Mouse (Mus musculus): ENCODE results near the gene Ucma. TPM values are rescaled to one million over a fixed set of nuclear protein-coding genes. Genes with fewer than 3 reads are reported as not detected.
"Not testable (repeated sequence)": the region's sequence is repeated elsewhere in the genome, so short reads cannot be mapped to it uniquely, and the experiment has no call there.

Gene Ucma
- polyA plus RNA-seq (2015; fragmentation: Nextera tagmentation; extraction: Ambion mirVana) = 1.2 and 1.3 TPM in 2 replicates

DNA sequence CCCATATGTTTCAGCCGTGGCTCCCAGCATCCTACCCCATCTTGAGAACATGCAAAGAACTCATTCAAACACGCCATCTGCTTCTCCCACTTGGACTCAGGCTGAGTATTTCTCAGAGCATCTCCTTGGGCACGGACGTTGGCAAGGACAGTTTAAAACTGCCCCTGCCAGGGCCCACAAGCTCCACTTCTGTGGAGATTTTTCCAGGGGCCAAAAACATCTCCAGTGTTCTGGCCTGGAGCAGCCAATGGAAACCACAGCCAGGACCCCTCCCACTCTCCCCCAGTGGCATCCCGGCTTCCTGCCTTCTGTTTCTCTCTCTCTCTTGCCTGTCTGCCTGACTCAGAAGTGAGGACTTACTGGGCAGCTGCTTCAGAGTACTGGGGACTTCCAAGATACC lies at the start of gene Ucma:
Gene Ucma, plus strand, starts transcription at position 316 of the 400 bp plus-strand sequence.
- Histone ChIP-seq H3K4me2 (replicated peaks) (no peak within 1 kb of the TSS), H3K9ac (no peak within 1 kb of the TSS)

GRCm38 (mm10) chr2:4927391-4927790 lies 48.5 kb upstream of the Ucma start:
- Histone ChIP-seq H3K9ac (no peak overlapping the region), H3K4me3 (replicated peaks) (no peak overlapping the region), H3K36me3 (peaks cover 24% of the 10 kb centered on the region; the same call in 1 of the 2 replicates), H3K4me2 (replicated peaks) (no peak overlapping the region), H3K27me3 (no peaks in the 10 kb centered on the region), H3K4me1 (no peaks in the 10 kb centered on the region), H3K27ac (replicated peaks) (no peak overlapping the region), H3K9me3 (replicated peaks) (no peaks in the 10 kb centered on the region)
- WGBS = 94% methylated on average over 3 of the region's 3 CpGs
- no peak for ATAC-seq (ENCODE audit: insufficient number of reproducible peaks, low FRiP score, low TSS enrichment, low read depth)

More for the DNA sequence above, at the start of gene Ucma:
- H3K36me3 ChIP-seq = no peaks in the 10 kb centered on the region
- no peaks in the 10 kb centered on the region for H3K9me3 ChIP-seq (replicated peaks)
- H3K4me1 ChIP-seq = 0 out of 2 replicates have a peak, but pooled peaks cover 10% of the 10 kb centered on the region
- WGBS = 60% methylated on average over 5 of the region's 5 CpGs
- H3K27me3 ChIP-seq = no peaks in the 10 kb centered on the region
- H3K27ac ChIP-seq (replicated peaks) = no peak within 1 kb of the TSS
- no peak for ATAC-seq (ENCODE audit: insufficient number of reproducible peaks, low FRiP score, low TSS enrichment, low read depth)
- no peak within 1 kb of the TSS for H3K4me3 ChIP-seq (replicated peaks)

DNA sequence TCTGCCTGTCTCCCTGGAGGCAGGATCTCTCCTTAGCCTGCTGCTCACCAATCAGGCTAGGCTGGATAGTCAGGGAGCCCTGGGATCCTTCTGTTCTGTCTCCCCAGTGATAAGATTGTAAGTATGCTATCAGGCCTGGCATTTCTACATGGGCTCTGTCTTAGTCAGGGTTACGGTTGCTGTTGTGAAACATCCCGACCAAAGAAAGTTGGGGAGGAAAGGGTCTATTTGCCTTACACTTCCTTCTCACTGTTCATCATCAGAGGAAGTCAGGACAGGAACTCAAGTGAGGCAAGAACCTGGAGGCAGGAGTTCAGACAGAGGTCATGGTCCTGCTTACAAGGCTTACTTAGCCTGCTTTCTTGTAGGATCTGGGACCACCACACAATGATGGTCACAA lies 46.7 kb upstream of the Ucma start:
- Histone ChIP-seq H3K9ac (no peak overlapping the region), H3K4me1 (no peaks in the 10 kb centered on the region), H3K27me3 (no peaks in the 10 kb centered on the region), H3K9me3 (replicated peaks) (no peaks in the 10 kb centered on the region), H3K27ac (replicated peaks) (no peak overlapping the region), H3K4me2 (replicated peaks) (no peak overlapping the region), H3K36me3 (peaks cover 24% of the 10 kb centered on the region; the same call in 1 of the 2 replicates), H3K4me3 (replicated peaks) (no peak overlapping the region)
- ATAC-seq (ENCODE audit: insufficient number of reproducible peaks, low FRiP score, low TSS enrichment, low read depth) = no peak; the same call in 1 of the 2 replicates
- WGBS = 84% methylated on average over 2 of the region's 2 CpGs

- Histone ChIP-seq H3K4me1 (no peaks in the 10 kb centered on the region), H3K36me3 (peaks cover 41% of the 10 kb centered on the region), H3K4me3 (replicated peaks) (no peak overlapping the region), H3K9ac (no peak overlapping the region), H3K27me3 (no peaks in the 10 kb centered on the region), H3K4me2 (replicated peaks) (no peak overlapping the region), H3K27ac (replicated peaks) (no peak overlapping the region), H3K9me3 (replicated peaks) (no peaks in the 10 kb centered on the region)
- 90% methylated on average over 9 of the region's 9 CpGs for WGBS
- ATAC-seq (ENCODE audit: insufficient number of reproducible peaks, low FRiP score, low TSS enrichment, low read depth) = no peak
Observed at GRCm38 (mm10) chr2:4934516-4934915, 41.4 kb upstream of the Ucma start.

DNA sequence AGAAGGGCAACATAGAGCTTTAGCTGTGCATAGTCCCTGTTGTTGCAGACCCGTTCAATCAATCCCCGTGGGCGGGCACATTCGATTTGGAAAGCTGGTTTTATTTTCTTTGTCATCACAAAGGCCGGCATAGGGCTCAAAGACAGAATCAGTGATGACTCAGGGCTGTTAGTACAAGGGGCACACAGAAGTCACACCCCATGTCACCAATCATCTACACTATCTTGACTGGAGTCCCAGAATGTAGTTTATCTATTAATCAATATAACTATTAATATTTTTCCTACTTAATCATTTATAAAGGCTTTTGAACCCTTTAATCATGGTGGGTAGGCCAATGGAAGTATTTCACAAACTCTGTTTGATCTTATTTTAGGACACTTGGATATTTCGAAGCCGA lies 38.0 kb upstream of the Ucma start:
- peaks cover 23% of the 10 kb centered on the region for H3K36me3 ChIP-seq
- H3K27ac ChIP-seq (replicated peaks) = no peak overlapping the region
- H3K27me3 ChIP-seq = no peaks in the 10 kb centered on the region
- WGBS = 85% methylated on average over 7 of the region's 7 CpGs
- H3K4me2 ChIP-seq (replicated peaks) = no peak overlapping the region
- no peaks in the 10 kb centered on the region for H3K9me3 ChIP-seq (replicated peaks)
- ATAC-seq (ENCODE audit: insufficient number of reproducible peaks, low FRiP score, low TSS enrichment, low read depth) = no peak
- no peak overlapping the region for H3K9ac ChIP-seq
- no peak overlapping the region for H3K4me3 ChIP-seq (replicated peaks)
- H3K4me1 ChIP-seq = no peaks in the 10 kb centered on the region

DNA sequence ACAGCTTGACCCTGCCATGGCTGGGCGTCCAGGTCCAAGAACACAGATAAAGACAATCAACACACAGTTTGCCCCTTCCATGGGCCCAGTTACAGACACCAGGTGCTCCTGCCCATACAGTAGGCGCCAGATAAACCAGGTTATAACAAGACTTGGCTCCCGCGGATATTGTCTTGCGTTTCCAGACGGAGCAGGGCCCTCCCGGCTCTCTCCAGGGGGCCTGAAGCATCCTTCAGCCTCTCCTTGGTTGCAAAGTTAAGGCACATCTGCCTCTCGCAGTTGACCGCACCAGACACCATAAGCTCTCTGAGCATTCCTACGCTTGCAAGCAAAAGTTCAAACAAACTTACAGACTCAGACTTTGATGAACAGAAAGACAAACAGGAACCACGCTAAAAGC lies 35.1 kb upstream of the Ucma start:
- Histone ChIP-seq H3K4me2 (replicated peaks) (no peak overlapping the region), H3K36me3 (peaks cover 23% of the 10 kb centered on the region), H3K27me3 (no peaks in the 10 kb centered on the region), H3K9ac (no peak overlapping the region), H3K4me1 (no peaks in the 10 kb centered on the region), H3K27ac (replicated peaks) (no peak overlapping the region), H3K4me3 (replicated peaks) (no peak overlapping the region), H3K9me3 (replicated peaks) (no peaks in the 10 kb centered on the region; the same call in 1 of the 2 replicates)
- no peak for ATAC-seq (ENCODE audit: insufficient number of reproducible peaks, low FRiP score, low TSS enrichment, low read depth)
- whole genome bisulfite sequencing = 91% methylated on average over 11 of the region's 11 CpGs

DNA sequence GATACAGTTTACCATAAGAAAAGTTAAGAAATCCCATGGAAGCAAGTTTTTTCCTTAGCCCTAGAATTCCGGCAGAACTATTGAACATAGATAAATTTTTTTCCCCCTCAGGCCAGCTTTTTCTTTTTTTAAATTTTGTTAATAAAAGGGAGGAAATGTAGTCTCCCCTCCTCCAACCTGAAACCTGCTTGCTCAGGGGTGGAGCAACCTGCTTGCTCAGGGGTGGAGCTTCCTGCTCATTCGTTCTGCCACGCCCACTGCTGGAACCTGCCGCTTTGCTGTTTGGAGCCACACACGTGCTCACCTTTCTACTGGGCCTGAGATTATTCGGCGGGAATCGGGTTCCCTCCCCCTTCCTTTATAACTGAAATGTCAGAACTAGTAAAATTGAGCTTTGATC lies 26.2 kb upstream of the Ucma start:
- H3K27ac ChIP-seq (replicated peaks); H3K4me1 ChIP-seq; H3K4me2 ChIP-seq (replicated peaks); H3K36me3 ChIP-seq; H3K9me3 ChIP-seq (replicated peaks); H3K4me3 ChIP-seq (replicated peaks); H3K27me3 ChIP-seq; H3K9ac ChIP-seq; ATAC-seq (ENCODE audit: insufficient number of reproducible peaks, low FRiP score, low TSS enrichment, low read depth): not testable (repeated sequence)
- WGBS = 75% methylated on average over 8 of the region's 8 CpGs

DNA sequence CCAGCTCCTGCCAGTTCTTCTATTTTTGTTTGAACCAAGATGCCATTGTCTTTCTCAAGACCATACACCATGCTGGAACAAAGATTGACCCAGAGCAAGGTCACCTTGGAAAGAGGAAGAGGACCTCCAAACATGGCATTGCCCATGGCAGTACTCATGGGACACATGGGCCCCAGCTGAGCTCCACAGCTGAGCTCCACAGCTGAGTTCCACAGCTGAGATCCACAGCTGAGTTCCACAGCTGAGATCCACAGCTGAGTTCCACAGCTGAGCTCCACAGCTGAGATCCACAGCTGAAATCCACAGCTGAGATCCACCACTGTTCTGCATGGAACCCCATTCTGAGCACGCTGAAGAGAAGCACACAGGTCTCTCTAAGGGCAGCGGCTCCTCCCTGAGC lies 24.9 kb upstream of the Ucma start:
- no peak overlapping the region for H3K9ac ChIP-seq
- H3K4me1 ChIP-seq = no peaks in the 10 kb centered on the region
- H3K27ac ChIP-seq (replicated peaks) = no peak overlapping the region
- H3K36me3 ChIP-seq = no peaks in the 10 kb centered on the region
- H3K4me3 ChIP-seq (replicated peaks) = no peak overlapping the region
- no peak for ATAC-seq (ENCODE audit: insufficient number of reproducible peaks, low FRiP score, low TSS enrichment, low read depth)
- no peak overlapping the region for H3K4me2 ChIP-seq (replicated peaks)
- 88% methylated on average over 2 of the region's 2 CpGs for WGBS
- H3K9me3 ChIP-seq (replicated peaks) = no peaks in the 10 kb centered on the region
- no peaks in the 10 kb centered on the region for H3K27me3 ChIP-seq

DNA sequence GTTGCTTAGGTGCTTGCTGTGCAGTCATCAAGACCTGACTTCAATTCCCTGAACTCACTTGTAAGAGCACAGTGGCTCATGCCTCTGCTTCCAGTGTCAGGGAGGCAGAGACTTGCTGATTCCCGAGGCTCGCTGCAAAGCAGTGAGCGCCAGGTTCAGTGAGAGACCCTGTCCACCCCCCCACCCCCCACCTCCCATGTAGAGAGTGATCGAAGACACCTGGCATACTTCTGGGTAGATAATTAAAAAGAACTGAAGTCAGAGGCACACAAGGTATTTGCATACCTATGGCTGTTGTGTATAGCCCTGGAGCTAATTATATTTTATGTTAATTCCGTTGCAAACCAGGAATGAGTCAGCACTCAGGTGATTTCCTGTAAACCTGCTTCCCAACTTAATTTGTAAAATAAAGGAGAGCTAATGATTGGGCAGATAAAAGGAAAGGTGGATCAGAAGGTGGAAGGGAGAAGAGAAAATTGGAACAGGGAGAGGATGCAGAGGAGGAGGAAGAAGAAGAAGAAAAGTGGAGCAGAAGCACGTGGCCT lies 21.6 kb upstream of the Ucma start:
- no peak for ATAC-seq (ENCODE audit: insufficient number of reproducible peaks, low FRiP score, low TSS enrichment, low read depth)
- H3K4me2 ChIP-seq (replicated peaks) = no peak overlapping the region
- no peaks in the 10 kb centered on the region for H3K36me3 ChIP-seq
- no peak overlapping the region for H3K27ac ChIP-seq (replicated peaks)
- 62% methylated on average over 6 of the region's 6 CpGs for WGBS
- no peaks in the 10 kb centered on the region for H3K27me3 ChIP-seq
- H3K4me3 ChIP-seq (replicated peaks) = no peak overlapping the region
- no peaks in the 10 kb centered on the region for H3K4me1 ChIP-seq
- no peaks in the 10 kb centered on the region for H3K9me3 ChIP-seq (replicated peaks)
- no peak overlapping the region for H3K9ac ChIP-seq

DNA sequence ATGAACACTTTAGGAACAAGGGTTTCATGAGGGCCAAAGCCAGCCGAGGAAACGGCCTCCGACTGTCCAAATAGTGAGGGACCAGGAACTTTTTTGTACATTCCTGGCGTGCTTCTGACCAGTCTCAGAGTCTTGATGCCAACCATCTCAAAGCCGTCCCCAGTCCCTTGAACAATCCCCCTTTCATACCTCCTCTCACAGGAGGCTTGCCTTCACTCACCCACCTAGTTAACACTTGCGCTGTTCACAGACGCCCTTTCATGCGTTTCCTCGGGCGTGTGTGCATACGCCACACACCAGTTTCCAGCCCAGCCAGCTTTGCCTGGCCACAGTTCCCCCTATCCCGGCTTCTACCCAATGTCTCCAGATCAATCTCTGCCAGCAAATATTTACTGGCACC lies 17.9 kb upstream of the Ucma start:
- Histone ChIP-seq H3K4me2 (replicated peaks) (no peak overlapping the region), H3K9ac (no peak overlapping the region), H3K4me3 (replicated peaks) (no peak overlapping the region), H3K27ac (replicated peaks) (no peak overlapping the region), H3K36me3 (no peaks in the 10 kb centered on the region), H3K27me3 (no peaks in the 10 kb centered on the region), H3K4me1 (no peaks in the 10 kb centered on the region), H3K9me3 (replicated peaks) (no peaks in the 10 kb centered on the region)
- ATAC-seq (ENCODE audit: insufficient number of reproducible peaks, low FRiP score, low TSS enrichment, low read depth) = no peak
- WGBS = 81% methylated on average over 12 of the region's 12 CpGs

GRCm38 (mm10) chr2:4967806-4968205 lies 8.1 kb upstream of the Ucma start:
- no peak for ATAC-seq (ENCODE audit: insufficient number of reproducible peaks, low FRiP score, low TSS enrichment, low read depth)

GRCm38 (mm10) chr2:4969083-4969482 lies 6.8 kb upstream of the Ucma start:
- Histone ChIP-seq H3K4me2 (replicated peaks) (no peak overlapping the region), H3K36me3 (no peaks in the 10 kb centered on the region), H3K27me3 (no peaks in the 10 kb centered on the region), H3K9me3 (replicated peaks) (no peaks in the 10 kb centered on the region), H3K4me1 (no peaks in the 10 kb centered on the region), H3K27ac (replicated peaks) (no peak overlapping the region), H3K4me3 (replicated peaks) (no peak overlapping the region), H3K9ac (no peak overlapping the region)
- WGBS = 75% methylated on average over 2 of the region's 2 CpGs
- ATAC-seq (ENCODE audit: insufficient number of reproducible peaks, low FRiP score, low TSS enrichment, low read depth) = no peak

More at GRCm38 (mm10) chr2:4967806-4968205, 8.1 kb upstream of the Ucma start:
- Histone ChIP-seq H3K4me1 (no peaks in the 10 kb centered on the region), H3K4me2 (replicated peaks) (no peak overlapping the region), H3K9ac (no peak overlapping the region), H3K27me3 (no peaks in the 10 kb centered on the region), H3K36me3 (no peaks in the 10 kb centered on the region), H3K9me3 (replicated peaks) (no peaks in the 10 kb centered on the region), H3K27ac (replicated peaks) (no peak overlapping the region), H3K4me3 (replicated peaks) (no peak overlapping the region)
- 97% methylated on average over 2 of the region's 2 CpGs for WGBS
